31 mouse cellular contexts compared by ENCODE assay signal in the genomic region with DNA sequence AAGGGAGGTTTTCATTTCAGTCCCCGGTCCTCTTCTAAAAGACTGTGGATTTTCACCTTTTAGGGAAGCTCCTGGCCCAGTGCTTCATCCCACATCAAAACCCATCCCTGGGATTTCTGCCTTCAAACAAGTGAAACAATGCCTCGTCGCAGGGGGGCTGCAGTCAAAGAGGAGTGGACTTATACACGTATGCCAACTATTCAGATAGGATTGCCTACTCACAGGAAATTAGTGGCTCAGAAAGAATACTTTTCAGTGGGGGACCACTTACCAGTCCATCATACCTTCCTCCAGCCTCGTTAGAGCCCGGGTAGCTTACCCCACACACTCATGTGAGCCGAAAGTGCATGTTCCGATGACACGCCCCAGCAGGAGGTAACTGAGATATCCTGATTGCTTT.
DNase-seq lines count a peak whose midpoint lies in the region; ATAC-seq lines count a peak whose summit lies in the region.
"Had no signal": no experiment of that assay in that cellular context is flagged by ENCODE, and none has a peak within 500 bp of the region (broad histone marks: within the 10 kb centered on the region; RNA-seq: fewer than 3 reads in every experiment).

No protein-coding gene starts in this region.

- H3K36me3 ChIP-seq in forebrain, embryonic 11.5 days (ENCODE audit: control insufficient read depth, insufficient read depth, low read length): no peaks in the 10 kb centered on the region
- H3K36me3 ChIP-seq in forebrain, embryonic 15.5 days: no peaks in the 10 kb centered on the region
- no peaks in the 10 kb centered on the region for H3K36me3 ChIP-seq in midbrain, embryonic 12.5 days
- H3K36me3 ChIP-seq in midbrain, embryonic 15.5 days (replicated peaks): no peaks in the 10 kb centered on the region
- H3K36me3 ChIP-seq: embryonic facial prominence, embryonic 15.5 days; kidney, embryonic 15.5 days; limb, embryonic 12.5 days; liver, embryonic 15.5 days; neural tube, embryonic 12.5 days; stomach, embryonic 15.5 days had no signal

- no peak overlapping the region for H3K4me2 ChIP-seq in forebrain, embryonic 11.5 days (ENCODE audit: low read depth, low read length, severe bottlenecking)
- H3K4me2 ChIP-seq in forebrain, embryonic 15.5 days (replicated peaks): no peak overlapping the region
- H3K4me2 ChIP-seq in midbrain, embryonic 12.5 days (replicated peaks): no peak overlapping the region
- no peak overlapping the region for H3K4me2 ChIP-seq in midbrain, embryonic 15.5 days
- H3K4me2 ChIP-seq: embryonic facial prominence, embryonic 15.5 days; heart, embryonic 11.5 days; hindbrain, embryonic 14.5 days; kidney, embryonic 15.5 days; limb, embryonic 12.5 days; liver, embryonic 15.5 days; lung, embryonic 14.5 days; neural tube, embryonic 12.5 days; stomach, embryonic 15.5 days had no signal

- peak; percentile 54 for DNase-seq in forebrain, embryonic 11.5 days (ENCODE audit: low spot score)
- peak; percentile 37 for DNase-seq in embryo, embryonic 10.5 days (ENCODE audit: low spot score)
- DNase-seq in retina, embryonic 14.5 days (ENCODE audit: low spot score): peak; percentile 5
- no peak for DNase-seq in natural killer cell, adult 2 months (ENCODE audit: low spot score in 2 of 2)
- no peak for DNase-seq in B cell, adult 2 months
- DNase-seq: adrenal gland, adult 2 months; cerebellum, adult 8-10 months; cerebellum, postnatal 25 days; gastrocnemius, postnatal 36 days; heart, adult 18-20 months; heart, postnatal 36 days; kidney, postnatal 25 days; lung, embryonic 14.5 days; lung, postnatal 14 days; right cerebral cortex, postnatal 14 days; thymus, postnatal 14 days had no signal

- 8% methylated on average over 9 of the region's 9 CpGs for WGBS in forebrain, embryonic 11.5 days
- WGBS in forebrain, embryonic 15.5 days: 5% methylated on average over 9 of the region's 9 CpGs
- WGBS in midbrain, embryonic 12.5 days: 17% methylated on average over 9 of the region's 9 CpGs
- 20% methylated on average over 9 of the region's 9 CpGs for WGBS in midbrain, embryonic 15.5 days

- ATAC-seq in forebrain, embryonic 11.5 days (replicated peaks; ENCODE audit: low FRiP score): peak; percentile 55; the same call in 1 of the 2 replicates
- no peak for ATAC-seq in forebrain, embryonic 15.5 days (replicated peaks)
- ATAC-seq in midbrain, embryonic 12.5 days (ENCODE audit: low FRiP score, low read depth): 0 out of 2 replicates have a peak, but pooled peaks have one; percentile 52
- ATAC-seq in midbrain, embryonic 15.5 days (replicated peaks): no peak
- ATAC-seq: activated CD4-positive, CD25-positive, alpha-beta regulatory T cell, adult 4 months; intestine, postnatal 0 days had no signal

- H3K27me3 ChIP-seq in forebrain, embryonic 11.5 days (ENCODE audit: control insufficient read depth, insufficient read depth, low read length): no peaks in the 10 kb centered on the region
- H3K27me3 ChIP-seq in forebrain, embryonic 15.5 days: no peaks in the 10 kb centered on the region
- H3K27me3 ChIP-seq in midbrain, embryonic 12.5 days: no peaks in the 10 kb centered on the region
- H3K27me3 ChIP-seq in midbrain, embryonic 15.5 days (replicated peaks): no peaks in the 10 kb centered on the region
- H3K27me3 ChIP-seq: embryonic facial prominence, embryonic 15.5 days; kidney, embryonic 15.5 days; limb, embryonic 12.5 days; liver, embryonic 15.5 days; neural tube, embryonic 12.5 days; stomach, embryonic 15.5 days had no signal

- H3K9me3 ChIP-seq in forebrain, embryonic 11.5 days (ENCODE audit: control insufficient read depth, low read length): no peaks in the 10 kb centered on the region
- no peaks in the 10 kb centered on the region for H3K9me3 ChIP-seq in forebrain, embryonic 15.5 days
- H3K9me3 ChIP-seq in midbrain, embryonic 12.5 days: no peaks in the 10 kb centered on the region
- H3K9me3 ChIP-seq in midbrain, embryonic 15.5 days: no peaks in the 10 kb centered on the region
- H3K9me3 ChIP-seq: embryonic facial prominence, embryonic 15.5 days; kidney, embryonic 15.5 days; limb, embryonic 12.5 days; liver, embryonic 15.5 days; neural tube, embryonic 12.5 days; stomach, embryonic 15.5 days had no signal

- H3K4me1 ChIP-seq in forebrain, embryonic 11.5 days (replicated peaks; ENCODE audit: control insufficient read depth, insufficient read depth, low read length): peaks cover 2% of the 10 kb centered on the region; the same call in 1 of the 2 replicates
- H3K4me1 ChIP-seq in forebrain, embryonic 15.5 days: peaks cover 15% of the 10 kb centered on the region
- H3K4me1 ChIP-seq in midbrain, embryonic 12.5 days: peaks cover 14% of the 10 kb centered on the region
- H3K4me1 ChIP-seq in midbrain, embryonic 15.5 days: no peaks in the 10 kb centered on the region
- H3K4me1 ChIP-seq: embryonic facial prominence, embryonic 15.5 days; kidney, embryonic 15.5 days; limb, embryonic 12.5 days; liver, embryonic 15.5 days; stomach, embryonic 15.5 days had no signal

- H3K9ac ChIP-seq in forebrain, embryonic 11.5 days (ENCODE audit: low read length): no peak overlapping the region
- no peak overlapping the region for H3K9ac ChIP-seq in forebrain, embryonic 15.5 days (replicated peaks)
- no peak overlapping the region for H3K9ac ChIP-seq in midbrain, embryonic 12.5 days (replicated peaks)
- no peak overlapping the region for H3K9ac ChIP-seq in midbrain, embryonic 15.5 days
- H3K9ac ChIP-seq: embryonic facial prominence, embryonic 15.5 days; hindbrain, embryonic 14.5 days; kidney, embryonic 15.5 days; limb, embryonic 12.5 days; liver, embryonic 15.5 days; lung, embryonic 14.5 days; neural tube, embryonic 12.5 days; stomach, embryonic 15.5 days had no signal

- no peak overlapping the region for H3K4me3 ChIP-seq in forebrain, embryonic 11.5 days (ENCODE audit: low read depth, low read length)
- H3K4me3 ChIP-seq in forebrain, embryonic 15.5 days: no peak overlapping the region
- H3K4me3 ChIP-seq in midbrain, embryonic 12.5 days: no peak overlapping the region
- H3K4me3 ChIP-seq in midbrain, embryonic 15.5 days: no peak overlapping the region
- H3K4me3 ChIP-seq: embryonic facial prominence, embryonic 15.5 days; kidney, embryonic 15.5 days; layer of hippocampus, adult 2 months; left cerebral cortex, adult 2 months; limb, embryonic 12.5 days; liver, embryonic 15.5 days; neural tube, embryonic 12.5 days; stomach, embryonic 15.5 days had no signal

- no peak overlapping the region for H3K27ac ChIP-seq in forebrain, embryonic 11.5 days (ENCODE audit: low read depth, low read length)
- no peak overlapping the region for H3K27ac ChIP-seq in forebrain, embryonic 15.5 days (replicated peaks)
- H3K27ac ChIP-seq in midbrain, embryonic 12.5 days (replicated peaks): no peak overlapping the region
- H3K27ac ChIP-seq in midbrain, embryonic 15.5 days: no peak overlapping the region
- H3K27ac ChIP-seq: embryonic facial prominence, embryonic 15.5 days; hindbrain, embryonic 14.5 days; kidney, embryonic 15.5 days; layer of hippocampus, adult 2 months; left cerebral cortex, adult 2 months; limb, embryonic 12.5 days; liver, embryonic 15.5 days; neural tube, embryonic 12.5 days; stomach, embryonic 15.5 days had no signal

Comparison
In these comparisons a context has a peak if more than half of its experiments do, and no peak if none do; other contexts are left out.
1. ATAC-seq: peak in forebrain, embryonic 11.5 days (single experiment) and midbrain, embryonic 12.5 days (single experiment); none in forebrain, embryonic 15.5 days (single experiment) and midbrain, embryonic 15.5 days (single experiment).
2. DNase-seq: peak in forebrain, embryonic 11.5 days (single experiment), embryo, embryonic 10.5 days (single experiment) and retina, embryonic 14.5 days (single experiment); none in natural killer cell, adult 2 months (0 of 2) and B cell, adult 2 months (0 of 2).